Mouse (Mus musculus) ES-E14 (cell line): ENCODE data around the gene Golga7b. TPM values are rescaled to one million over a fixed set of nuclear protein-coding genes. Genes with fewer than 3 reads are reported as not detected.
A peak's percentile ranks its signal among the peaks of the same experiment; 100 is the strongest.

Experiments used
- DNase-seq: peaks from one replicate; pipeline ENCODE4 v3.0.0-alpha.2; 2013; ENCODE audit warnings: low read depth, low spot score
- H3K27ac ChIP-seq: 2 replicates; pipeline ENCODE4 v1.5.1; 2012; ENCODE audit warnings: low read depth, mild to moderate bottlenecking, low read length, moderate library complexity, mixed read lengths; ENCODE audit not compliant: poor library complexity, insufficient read depth, severe bottlenecking
- H3K36me3 ChIP-seq: 2 replicates; pipeline ENCODE4 v1.6.1; 2012; ENCODE audit warnings: mild to moderate bottlenecking, low read length, moderate library complexity, mixed read lengths; ENCODE audit not compliant: control insufficient read depth, poor library complexity, insufficient read depth, severe bottlenecking
- H3K4me1 ChIP-seq, 2 experiments: fragments of 150-350 bp in 1 of 2; sonication (generic) in 1 of 2; 2 replicates each; pipeline ENCODE4 v1.6.1; 2012; ENCODE audit warnings: low read length in 2 of 2, mild to moderate bottlenecking in 1 of 2, mixed read lengths in 1 of 2; ENCODE audit not compliant: control insufficient read depth in 2 of 2, insufficient read depth in 2 of 2, poor library complexity in 1 of 2
- H3K4me3 ChIP-seq, 2 experiments: fragments of 150-350 bp in 1 of 2; sonication (generic) in 1 of 2; 2 replicates each; pipeline ENCODE4 v1.5.1; 2012; ENCODE audit warnings: low read length in 2 of 2, low read depth in 1 of 2, mild to moderate bottlenecking in 1 of 2, mixed read lengths in 1 of 2; ENCODE audit not compliant: insufficient read depth in 1 of 2, poor library complexity in 1 of 2, severe bottlenecking in 1 of 2
- H3K9ac ChIP-seq: 2 replicates; pipeline ENCODE4 v1.6.1; 2012; ENCODE audit warnings: low read depth, mild to moderate bottlenecking, low read length, mixed read lengths; ENCODE audit not compliant: poor library complexity, insufficient read depth, severe bottlenecking
- H3K9me3 ChIP-seq: fragments of 150-350 bp; sonication (generic); 2 replicates; pipeline ENCODE4 v1.6.1; 2012; ENCODE audit warnings: low read depth, mild to moderate bottlenecking, low read length; ENCODE audit not compliant: control insufficient read depth, insufficient read depth
- CHD2 ChIP-seq: IDR thresholded peaks from 2 replicates; pipeline ENCODE4 v1.6.1; 2014; ENCODE audit warnings: mild to moderate bottlenecking, low read depth, low read length, inconsistent platforms
- HCFC1 ChIP-seq: IDR thresholded peaks from 2 replicates; pipeline ENCODE4 v1.6.1; 2012; ENCODE audit warnings: low read length, inconsistent platforms, borderline replicate concordance; ENCODE audit not compliant: insufficient read depth
- MAFK ChIP-seq: IDR thresholded peaks from 2 replicates; pipeline ENCODE4 v1.6.1; 2014; ENCODE audit warnings: mild to moderate bottlenecking, low read depth, low read length, inconsistent platforms; ENCODE audit not compliant: insufficient read depth
- ZC3H11A ChIP-seq: IDR thresholded peaks from 2 replicates; pipeline ENCODE4 v1.6.1; 2012; ENCODE audit warnings: low read depth, mild to moderate bottlenecking, inconsistent platforms, low read length, borderline replicate concordance
- ZNF384 ChIP-seq: IDR thresholded peaks from 2 replicates; pipeline ENCODE4 v1.6.1; 2012; ENCODE audit warnings: low read depth, low read length, inconsistent platforms
- in situ Hi-C, 2 experiments: fragments of 600-800 bp; cut with MboI; formaldehyde crosslinking; loops; one replicate each; pipeline ENCODE4 v1.15.1; 2025; ENCODE audit warnings: low sequenced_read_pairs in 2 of 2, inconsistent platforms in 1 of 2; ENCODE audit not compliant: unreplicated experiment in 2 of 2
- total RNA-seq: library from RNA; depleted of rRNA; stranded (reverse); fragments of 300-350 nt; gene quantifications from 2 replicates; pipeline ENCODE4 v1.2.3, GENCODE M21; 2012

The Golga7b gene
- total RNA-seq, 1 experiment = 0.09 TPM

GRCm38 (mm10) chr19:42315070-42315679, 67.8 kb downstream of the Golga7b start:
- no peaks in the 10 kb centered on the region for H3K9me3 ChIP-seq
- no peak overlapping the region for H3K4me3 ChIP-seq
- no peak overlapping the region for H3K27ac ChIP-seq
- H3K4me1 ChIP-seq = peaks cover 0 to 14% of the 10 kb centered on the region in 2 experiments; a peak in 1 of 4 replicates
- no peak for TF ChIP-seq MAFK
- TF ChIP-seq ZNF384 = no peak
- TF ChIP-seq CHD2 = no peak
- TF ChIP-seq ZC3H11A = no peak
- no peak for TF ChIP-seq HCFC1
- H3K9ac ChIP-seq = no peak overlapping the region
- in situ Hi-C loops = loop anchor here in 1 of 2 experiments (5.0 kb wide), 1 partner anchor 112 kb away; no protein-coding TSS in a partner anchor
- no peak for DNase-seq
- no peaks in the 10 kb centered on the region for H3K36me3 ChIP-seq

DNA sequence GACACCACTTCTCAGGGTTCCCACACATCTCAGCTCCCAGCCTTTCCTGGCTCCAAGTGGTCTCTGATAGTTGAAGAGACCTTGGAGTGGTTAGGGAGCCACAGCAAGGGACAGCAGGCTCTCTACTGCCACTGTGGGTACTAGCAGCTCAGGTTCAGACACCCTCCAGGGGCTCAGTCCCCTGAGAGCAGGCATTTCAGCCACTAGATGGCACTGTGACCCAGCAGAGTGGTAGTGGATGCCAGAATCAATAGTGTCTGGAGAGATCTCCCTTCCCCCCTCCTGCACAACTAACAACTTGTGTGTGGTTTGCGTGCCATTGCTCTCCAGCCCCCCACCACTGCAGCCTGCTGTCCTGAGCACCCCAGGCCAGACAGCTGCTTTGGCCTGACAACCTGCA, 68.5 kb downstream of the Golga7b start:
- no peaks in the 10 kb centered on the region for H3K36me3 ChIP-seq
- in situ Hi-C loops = loop anchor here in 1 of 2 experiments (5.0 kb wide), 1 partner anchor 111 kb away; no protein-coding TSS in a partner anchor
- peaks cover 0 to 14% of the 10 kb centered on the region in 2 experiments; a peak in 1 of 4 replicates for H3K4me1 ChIP-seq
- peak; percentile 89 for DNase-seq
- no peaks in the 10 kb centered on the region for H3K9me3 ChIP-seq
- no peak overlapping the region for H3K4me3 ChIP-seq
- no peak overlapping the region for H3K9ac ChIP-seq
- H3K27ac ChIP-seq = no peak overlapping the region
- TF ChIP-seq ZC3H11A = peak; percentile 97
- no peak for TF ChIP-seq ZNF384

- Histone ChIP-seq H3K4me3 (no peak overlapping the region), H3K9ac (no peak overlapping the region), H3K4me1 (peaks cover 0 to 18% of the 10 kb centered on the region in 2 experiments; a peak in 2 of 4 replicates), H3K9me3 (no peaks in the 10 kb centered on the region), H3K27ac (no peak overlapping the region), H3K36me3 (no peaks in the 10 kb centered on the region)
- TF ChIP-seq HCFC1 (no peak), MAFK (no peak), CHD2 (no peak), ZNF384 (no peak), ZC3H11A (no peak)
- DNase-seq = no peak
- in situ Hi-C loops = loop anchor here in 1 of 2 experiments (5.0 kb wide), 1 partner anchor 111 kb away; no protein-coding TSS in a partner anchor
These were observed 69.2 kb downstream of the Golga7b start for GRCm38 (mm10) chr19:42316525-42316924.

DNA sequence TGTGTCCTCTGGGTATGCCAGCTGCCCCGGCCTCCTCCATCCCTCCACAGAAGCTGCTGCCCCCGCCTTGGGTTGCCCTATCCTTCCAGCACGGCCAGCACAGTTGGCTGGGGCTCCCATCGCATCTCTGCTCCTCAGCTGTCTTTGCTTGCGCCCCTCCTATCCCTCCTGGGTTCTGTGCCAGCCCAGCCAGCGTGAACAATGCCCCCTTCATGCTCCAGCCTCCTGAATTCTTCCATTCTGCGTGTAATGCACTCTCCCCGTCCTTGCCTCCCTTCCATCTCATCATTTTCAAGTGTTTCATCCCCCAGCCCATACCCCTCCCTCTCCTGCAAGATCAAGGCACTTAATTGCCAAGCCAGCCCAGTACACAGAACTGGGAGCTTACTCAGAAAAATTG, 69.6 kb downstream of the Golga7b start:
- H3K9me3 ChIP-seq = no peaks in the 10 kb centered on the region
- no peaks in the 10 kb centered on the region for H3K36me3 ChIP-seq
- no peak overlapping the region for H3K9ac ChIP-seq
- no peak overlapping the region for H3K4me3 ChIP-seq
- no peak overlapping the region for H3K27ac ChIP-seq
- TF ChIP-seq CHD2 (no peak), ZC3H11A (no peak), HCFC1 (no peak), MAFK (no peak)
- in situ Hi-C loops = loop anchor here in 1 of 2 experiments (5.0 kb wide), 1 partner anchor 110 kb away; no protein-coding TSS in a partner anchor
- H3K4me1 ChIP-seq = peaks cover 0 to 20% of the 10 kb centered on the region in 2 experiments; a peak in 2 of 4 replicates
- DNase-seq = no peak
